Mouse (Mus musculus) right cerebral cortex, postnatal 14 days (tissue): ENCODE data around the gene March6.
A peak's percentile ranks its signal among the peaks of the same experiment; 100 is the strongest.

Experiments
- DNase-seq: peaks from one replicate; pipeline ENCODE4 v3.0.0; 2022

Gene March6

GRCm38 (mm10) chr15:31530659-31531445 is at the start of gene March6:
Gene March6 (minus strand): TSS chr15:31531053.
- DNase-seq, result peak; percentile 93

- no peak for DNase-seq
Observed at GRCm38 (mm10) chr15:31576076-31576475, 45.2 kb upstream of the March6 start.

DNA sequence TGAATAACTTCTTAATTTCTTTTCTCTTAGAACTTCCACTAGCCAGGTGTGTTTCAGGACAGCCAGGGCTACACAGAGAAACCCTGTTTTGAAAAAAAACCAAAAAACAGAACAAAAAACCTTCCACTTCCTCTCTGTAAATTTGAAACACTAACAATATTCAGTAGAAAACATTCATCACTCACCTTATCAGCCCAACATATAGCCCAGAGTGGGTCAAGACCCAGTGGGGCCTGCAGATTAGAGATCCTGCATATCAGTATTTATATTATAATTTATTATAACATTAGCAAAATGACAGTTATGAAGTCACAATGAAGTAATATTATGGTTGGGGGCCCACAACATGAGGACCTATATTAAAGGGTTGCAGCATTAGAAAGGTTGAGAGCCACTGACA is 42.8 kb upstream of the March6 start:
- DNase-seq, result no peak

DNA sequence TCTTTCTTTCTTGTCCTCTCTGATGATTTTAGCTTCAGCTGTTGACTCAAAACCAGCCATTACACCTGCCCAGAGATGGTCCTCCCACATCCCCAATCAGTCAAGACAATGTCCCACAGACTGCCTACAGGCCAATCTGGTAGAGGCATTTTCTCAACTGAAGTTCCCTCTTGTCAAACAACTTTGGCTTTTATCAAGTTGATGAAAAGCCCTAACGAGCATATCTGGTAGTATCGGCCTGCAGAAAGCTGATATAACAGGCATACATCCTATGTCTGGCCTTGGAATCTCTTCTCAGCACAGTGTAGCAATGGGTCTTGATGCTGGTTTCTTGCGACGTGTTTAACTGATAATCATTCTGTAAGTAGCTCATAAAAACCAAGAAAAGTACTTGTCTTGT is 42.4 kb upstream of the March6 start:
- DNase-seq, result no peak

DNA sequence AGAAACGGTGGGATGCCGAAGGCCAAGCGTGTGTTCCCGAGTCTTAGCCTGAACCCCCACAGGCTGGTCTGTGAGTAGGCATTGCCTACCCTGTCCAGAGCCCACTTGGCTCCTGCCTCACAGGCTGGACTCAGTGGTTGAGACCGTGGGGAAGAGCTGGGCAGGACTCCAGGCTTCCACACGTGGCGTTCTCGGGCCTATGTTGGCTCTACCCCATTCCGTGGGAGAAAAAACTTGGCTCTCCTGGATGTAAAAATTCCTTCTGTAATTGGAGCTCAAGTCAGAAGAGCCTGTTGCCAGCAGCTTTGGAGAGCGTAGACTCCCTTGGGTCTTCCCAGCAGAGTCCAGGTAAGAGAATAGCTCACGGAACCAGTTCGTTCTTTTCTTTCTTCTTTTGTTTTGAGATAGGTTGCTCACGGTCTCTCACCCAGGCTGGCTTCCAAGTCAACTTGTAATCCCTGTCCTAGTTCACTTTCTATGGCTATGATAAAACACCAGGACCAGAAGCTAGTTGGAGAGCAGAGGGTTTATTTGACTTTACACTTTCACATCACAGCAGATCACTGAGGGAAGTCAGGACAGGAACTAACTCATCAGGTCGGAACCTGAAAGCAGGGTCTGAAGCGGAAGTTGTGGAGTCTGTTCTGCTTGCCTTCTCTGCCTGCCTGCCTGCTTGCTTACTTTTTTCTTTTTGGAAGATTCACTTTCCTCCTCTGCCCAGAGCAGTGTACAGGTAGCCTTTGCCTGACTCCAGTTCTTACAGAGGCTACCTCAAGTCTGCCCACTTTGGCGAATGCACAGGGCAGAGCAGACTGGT is 41.3 kb upstream of the March6 start:
- peak; percentile 31 for DNase-seq

GRCm38 (mm10) chr15:31570959-31571358 is 40.1 kb upstream of the March6 start:
- DNase-seq, result no peak

DNA sequence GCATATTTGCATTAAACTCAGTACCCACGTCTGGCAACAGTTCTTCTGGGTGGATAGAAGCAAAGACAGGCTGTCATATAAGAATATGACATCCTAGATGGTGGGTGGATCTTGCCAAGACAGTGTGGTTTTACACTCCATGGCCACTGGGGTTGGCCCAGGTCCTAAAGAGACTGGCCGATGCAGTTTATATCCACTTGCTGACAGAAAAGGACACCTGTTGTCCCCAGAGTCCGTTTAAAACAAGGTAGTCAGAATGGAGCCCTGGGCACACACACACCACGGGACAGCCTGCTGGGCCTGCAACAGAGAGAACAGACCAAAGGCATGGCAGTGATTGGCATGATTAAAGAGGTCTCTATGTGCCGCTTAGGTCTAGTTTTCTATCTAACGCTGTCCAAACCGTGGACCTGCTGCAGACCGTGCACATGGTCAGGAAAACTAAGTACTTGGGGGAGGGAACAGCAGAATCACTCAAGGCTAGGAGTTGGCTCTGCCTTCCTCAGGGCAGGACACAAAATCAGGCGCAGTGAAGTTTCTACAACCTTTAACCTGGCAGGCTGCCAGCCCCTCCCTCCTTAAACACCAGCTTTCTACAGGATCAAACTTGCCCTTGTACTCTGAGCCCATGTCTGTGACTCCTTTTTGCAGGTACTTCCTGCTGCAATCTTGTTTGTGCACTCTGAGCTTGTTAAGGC is 38.6 kb upstream of the March6 start:
- DNase-seq, result no peak

DNA sequence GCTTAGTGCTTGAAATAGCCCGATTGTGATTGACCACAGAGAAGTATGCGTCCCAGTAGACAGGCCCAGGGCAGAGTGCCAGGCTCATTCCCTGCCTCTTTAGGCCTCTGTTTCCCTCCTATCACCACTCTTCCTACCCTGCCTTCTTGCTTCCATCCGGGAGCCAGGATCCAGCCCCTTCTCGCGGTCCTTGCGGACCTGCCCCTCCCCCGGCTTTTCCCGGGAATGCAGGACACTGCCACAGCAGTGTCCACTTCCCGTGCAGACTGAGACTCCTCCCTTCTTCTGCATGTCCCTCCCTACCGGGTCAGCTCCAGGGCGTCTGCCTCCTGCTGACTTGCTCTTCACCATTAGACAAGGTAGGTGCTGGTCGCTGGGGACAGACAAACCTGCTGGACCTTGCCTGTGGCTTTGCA is 37.7 kb upstream of the March6 start:
- no peak for DNase-seq

- no peak for DNase-seq
Observed at GRCm38 (mm10) chr15:31567431-31567830, 36.6 kb upstream of the March6 start.

- no peak for DNase-seq
Observed at GRCm38 (mm10) chr15:31565786-31566185, 34.9 kb upstream of the March6 start.

DNA sequence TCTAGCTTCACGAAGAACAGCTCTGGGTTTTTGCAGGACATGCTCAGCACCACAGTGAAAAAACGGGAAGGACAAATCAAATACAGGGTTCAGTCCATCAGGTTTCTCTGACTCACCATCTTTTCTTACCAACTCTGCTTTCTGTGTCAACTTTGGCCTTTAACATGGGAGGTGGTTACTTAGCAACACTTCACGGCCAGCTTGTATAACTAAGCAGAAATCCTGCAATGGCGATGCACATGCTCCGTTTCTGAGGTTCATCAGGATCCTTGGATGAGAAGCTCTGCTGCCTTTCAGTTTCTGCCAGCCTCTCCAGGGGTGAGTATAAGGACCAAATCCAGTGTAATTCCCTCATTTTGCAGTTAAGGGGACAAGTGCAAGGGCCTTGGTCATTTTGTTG is 34.3 kb upstream of the March6 start, which contains the start of gene Cmbl:
Gene Cmbl, plus strand, starts transcription at position 206 of the 400 bp plus-strand sequence.
- no peak for DNase-seq

- no peak for DNase-seq
Observed at GRCm38 (mm10) chr15:31563577-31564546, 33.0 kb upstream of the March6 start.

DNA sequence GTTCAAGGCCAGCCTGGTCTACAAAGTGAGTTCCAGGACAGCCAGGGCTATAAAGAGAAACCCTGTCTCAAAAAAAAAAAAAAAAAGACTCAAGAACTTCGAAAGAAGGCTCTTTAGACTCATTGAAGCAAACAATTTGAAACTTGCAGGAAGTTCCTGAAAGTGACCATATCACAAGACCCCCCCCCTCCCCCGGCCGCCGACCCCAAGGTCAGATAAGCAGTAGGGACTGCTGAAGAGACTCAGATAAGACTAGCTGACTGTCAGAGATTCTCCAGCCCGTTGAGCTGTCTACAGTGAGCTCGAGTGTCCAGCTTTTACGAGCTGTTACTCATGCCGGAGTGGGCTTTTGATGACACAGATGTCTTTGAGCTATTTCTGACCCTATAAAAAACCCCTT is 32.0 kb upstream of the March6 start:
- no peak for DNase-seq

DNA sequence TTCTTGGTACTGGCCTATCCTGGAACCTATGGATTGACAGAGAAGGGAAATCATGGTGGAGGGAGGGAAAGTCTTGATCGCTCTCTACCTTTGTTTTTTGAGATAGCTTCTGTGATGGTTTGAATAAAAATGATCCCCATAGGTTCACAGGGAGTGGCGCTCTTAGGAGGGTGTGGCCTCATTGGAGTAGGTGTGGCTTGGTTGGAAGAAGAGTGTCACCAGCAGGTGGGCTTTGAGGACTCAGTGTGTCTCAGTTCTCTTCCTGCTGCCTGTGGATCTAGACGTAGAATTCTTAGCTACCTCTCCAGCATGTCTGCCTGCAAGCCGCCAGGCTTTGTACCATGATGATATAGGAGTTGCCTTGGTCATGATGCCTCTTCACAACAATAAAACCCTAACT is 31.1 kb upstream of the March6 start:
- DNase-seq, result no peak

GRCm38 (mm10) chr15:31561390-31561789 is 30.5 kb upstream of the March6 start:
- DNase-seq, result no peak

GRCm38 (mm10) chr15:31554855-31555254 is 24.0 kb upstream of the March6 start:
- no peak for DNase-seq

GRCm38 (mm10) chr15:31550381-31550780 is 19.5 kb upstream of the March6 start:
- no peak for DNase-seq

DNA sequence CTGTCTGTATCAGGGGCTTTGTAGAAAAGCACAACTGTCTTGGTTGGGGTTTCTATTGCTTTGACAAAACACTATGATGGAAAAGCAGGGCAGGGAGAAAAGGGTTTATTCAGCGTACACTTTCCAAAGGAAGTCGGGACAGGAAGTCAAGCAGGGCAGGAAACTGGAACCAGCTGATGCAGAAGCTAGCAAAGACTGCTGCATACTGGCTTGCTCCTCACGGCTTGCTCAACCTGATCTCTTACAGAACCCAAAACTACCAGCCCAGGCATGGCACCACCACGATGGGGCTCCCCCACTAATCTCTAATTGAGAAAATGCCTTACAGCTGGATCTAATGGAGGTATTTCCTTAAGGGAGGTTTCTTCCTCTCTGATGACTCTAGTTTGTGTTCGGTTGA is 16.6 kb upstream of the March6 start:
- DNase-seq, result no peak

DNA sequence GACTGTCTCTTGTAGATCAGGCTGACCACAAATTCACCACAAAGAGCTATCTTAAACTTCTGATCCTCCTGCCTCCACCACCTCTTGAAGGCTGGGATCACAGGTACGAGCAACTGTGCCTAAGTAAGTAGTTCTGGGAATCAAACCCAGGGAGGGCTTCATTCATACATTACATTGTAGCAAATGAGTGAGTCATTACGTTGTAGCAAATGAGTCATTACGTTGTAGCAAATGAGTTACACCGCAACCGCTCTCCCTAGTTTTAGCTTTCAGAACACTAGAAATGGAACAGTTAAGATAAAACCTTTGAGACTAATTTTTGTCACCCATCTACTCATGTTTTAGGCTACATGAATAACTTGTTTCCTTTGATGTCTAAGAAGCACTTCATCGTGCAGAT is 15.4 kb upstream of the March6 start:
- DNase-seq, result no peak

- DNase-seq, result no peak
Observed at GRCm38 (mm10) chr15:31545058-31545457, 14.2 kb upstream of the March6 start.

- no peak for DNase-seq
Observed at GRCm38 (mm10) chr15:31543246-31543645, 12.4 kb upstream of the March6 start.
